Mouse (Mus musculus) liver, postnatal 0 days (tissue): ENCODE measurements around the gene Hspb11.

Experiments
- CTCF ChIP-seq: sonication (generic); IDR thresholded peaks from 2 replicates; pipeline ENCODE4 v1.5.1; 2016; ENCODE audit warnings: antibody characterized with exemption, low read depth
- EP300 ChIP-seq: IDR thresholded peaks from 2 replicates; pipeline ENCODE4 v1.6.1; 2016; ENCODE audit warnings: antibody characterized with exemption, low read depth, mild to moderate bottlenecking

DNA sequence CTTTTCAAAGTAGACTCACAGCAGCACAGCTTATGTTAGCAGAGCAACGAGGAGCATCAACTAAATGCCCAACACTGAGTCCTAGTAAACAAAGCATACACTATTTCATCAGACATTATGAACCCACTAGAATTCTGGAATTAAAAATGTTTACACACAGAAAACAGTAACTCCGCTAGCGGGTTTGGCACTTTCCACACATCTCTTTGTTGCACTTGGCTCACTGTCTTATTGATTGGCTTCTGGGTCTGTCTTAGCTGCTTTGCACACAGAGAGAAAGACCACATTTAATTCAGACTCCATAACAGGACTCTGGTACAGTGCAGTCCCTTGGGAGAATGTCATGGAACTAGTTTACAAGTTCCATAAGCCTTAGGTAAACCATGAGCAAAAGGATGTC lies 5.3 kb upstream of the Hspb11 start:
- TF ChIP-seq CTCF (no peak), EP300 (no peak)
